Mouse (Mus musculus): Measurements from ENCODE around the gene C1qtnf1.

Gene C1qtnf1

DNA sequence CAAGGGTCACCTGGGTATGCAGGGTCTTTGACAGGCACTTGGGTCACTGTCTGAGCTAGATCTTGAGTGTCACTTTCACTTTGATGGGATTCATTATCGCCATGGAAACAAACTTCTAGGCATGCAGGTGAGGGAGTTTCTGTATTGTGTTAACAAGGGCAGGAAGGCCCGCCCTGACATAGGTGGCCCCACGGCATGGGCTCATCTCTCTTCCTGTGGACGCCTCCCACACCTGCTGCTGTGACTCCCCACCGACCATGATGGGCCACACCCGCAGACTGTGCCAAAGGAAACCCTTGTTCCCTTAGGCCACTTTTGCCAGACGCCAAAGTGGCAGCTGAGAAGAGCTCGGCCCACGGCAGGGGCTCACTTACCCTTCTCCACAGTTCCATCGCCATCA, 17.5 kb upstream of the C1qtnf1 start:
- no peak for DNase-seq (ENCODE audit: low spot score)

- no peak for DNase-seq (ENCODE audit: low spot score)
Measured at GRCm38 (mm10) chr11:118411271-118411670, 16.7 kb upstream of the C1qtnf1 start.

- no peak for DNase-seq (ENCODE audit: low spot score)
Measured at GRCm38 (mm10) chr11:118412601-118413000, 15.4 kb upstream of the C1qtnf1 start.

- no peak for DNase-seq (ENCODE audit: low spot score)
Measured at GRCm38 (mm10) chr11:118413055-118413454, 14.9 kb upstream of the C1qtnf1 start.

DNA sequence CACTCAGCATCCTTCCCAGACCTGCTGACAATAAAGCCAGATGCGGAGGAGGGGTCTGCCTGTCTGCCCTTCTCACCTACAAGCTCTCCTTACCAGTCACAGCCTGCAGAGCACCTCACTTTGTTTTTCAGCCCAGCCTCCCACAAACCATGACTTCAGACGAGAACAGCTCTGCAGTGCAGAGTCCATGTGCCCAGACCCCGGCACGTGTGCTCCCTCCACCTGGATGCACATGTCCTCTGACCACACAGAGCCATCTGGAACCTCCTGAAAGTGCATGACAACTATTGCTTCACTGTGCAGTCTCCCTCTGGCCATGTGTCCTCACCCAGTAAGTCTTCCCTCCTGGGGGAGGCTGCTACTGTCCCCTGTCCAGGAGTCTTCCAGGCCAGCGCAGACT, 13.7 kb upstream of the C1qtnf1 start:
- no peak for DNase-seq (ENCODE audit: low spot score)

DNA sequence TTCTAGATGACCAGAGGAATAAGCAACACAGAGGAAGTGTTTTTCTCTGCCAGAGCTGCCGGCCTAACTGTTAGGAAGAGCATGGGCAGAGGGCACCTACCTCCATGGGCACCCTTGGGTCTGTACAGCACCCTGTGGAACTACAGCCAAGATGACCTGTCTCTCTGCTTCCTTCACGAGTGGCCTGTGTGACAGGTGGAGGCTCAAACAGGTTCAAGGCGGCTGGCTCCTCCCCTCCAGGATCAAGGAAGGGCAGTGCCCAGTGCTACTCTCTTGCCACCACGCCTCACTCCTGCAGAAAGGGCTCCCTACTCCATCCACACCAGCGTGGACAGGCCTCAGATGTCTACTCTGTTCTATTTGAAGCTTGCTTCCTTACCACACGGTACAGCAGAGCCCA, 12.4 kb upstream of the C1qtnf1 start:
- DNase-seq (ENCODE audit: low spot score): no peak

DNA sequence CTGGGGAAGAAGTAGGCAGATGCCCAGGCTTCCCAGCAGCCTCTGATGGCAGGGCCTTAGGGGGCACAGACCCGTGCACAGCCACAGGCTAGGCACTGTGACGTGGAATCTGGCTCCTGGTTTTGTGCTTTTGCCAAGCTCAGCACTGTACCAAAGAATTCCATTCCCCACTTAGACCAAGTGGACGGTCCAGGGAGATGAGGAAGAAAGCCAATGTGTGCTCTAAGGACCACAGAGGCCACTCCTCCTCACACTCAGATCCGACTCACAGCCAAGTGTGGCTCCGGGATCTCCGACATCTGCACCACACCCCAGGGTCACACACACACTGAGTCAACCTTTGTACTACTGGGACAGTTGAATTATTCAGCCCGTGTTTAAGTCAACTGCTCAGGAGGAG, 12.0 kb upstream of the C1qtnf1 start:
- DNase-seq (ENCODE audit: low spot score): no peak

- DNase-seq (ENCODE audit: low spot score): no peak
Measured at GRCm38 (mm10) chr11:118417496-118417895, 10.5 kb upstream of the C1qtnf1 start.

DNA sequence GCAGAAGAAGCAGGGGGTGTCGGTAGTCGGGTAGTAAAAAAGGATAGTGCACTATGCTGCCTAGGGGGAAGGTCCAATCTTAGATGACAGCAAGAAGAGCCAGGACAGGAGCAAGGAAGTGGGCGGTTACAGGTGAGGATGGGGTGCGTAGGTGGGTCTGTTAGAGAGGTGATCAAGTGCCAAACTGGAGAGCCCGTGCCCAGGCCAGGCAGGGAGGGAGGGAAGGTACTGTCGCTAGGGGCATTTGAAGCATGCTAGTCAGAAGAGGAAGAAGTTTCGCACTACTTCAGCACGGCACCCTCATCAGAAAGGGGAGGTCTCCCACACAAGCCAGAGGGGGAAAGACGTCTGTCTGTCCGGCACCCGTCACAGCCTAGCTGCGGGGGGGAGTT, 9.6 kb upstream of the C1qtnf1 start:
- no peak for DNase-seq (ENCODE audit: low spot score)

GRCm38 (mm10) chr11:118418834-118419504, 9.0 kb upstream of the C1qtnf1 start, which contains the start of gene Cant1:
TSS of gene Cant1 (minus strand) at chr11:118419086.
- peak; percentile 96 for DNase-seq (ENCODE audit: low spot score)

- no peak for DNase-seq (ENCODE audit: low spot score)
Measured at GRCm38 (mm10) chr11:118420261-118420660, 7.7 kb upstream of the C1qtnf1 start.

- DNase-seq (ENCODE audit: low spot score): peak; percentile 79
Measured at GRCm38 (mm10) chr11:118423266-118423971, 4.6 kb upstream of the C1qtnf1 start.

- no peak for DNase-seq (ENCODE audit: low spot score)
Measured at GRCm38 (mm10) chr11:118424621-118425335, 3.2 kb upstream of the C1qtnf1 start.

DNA sequence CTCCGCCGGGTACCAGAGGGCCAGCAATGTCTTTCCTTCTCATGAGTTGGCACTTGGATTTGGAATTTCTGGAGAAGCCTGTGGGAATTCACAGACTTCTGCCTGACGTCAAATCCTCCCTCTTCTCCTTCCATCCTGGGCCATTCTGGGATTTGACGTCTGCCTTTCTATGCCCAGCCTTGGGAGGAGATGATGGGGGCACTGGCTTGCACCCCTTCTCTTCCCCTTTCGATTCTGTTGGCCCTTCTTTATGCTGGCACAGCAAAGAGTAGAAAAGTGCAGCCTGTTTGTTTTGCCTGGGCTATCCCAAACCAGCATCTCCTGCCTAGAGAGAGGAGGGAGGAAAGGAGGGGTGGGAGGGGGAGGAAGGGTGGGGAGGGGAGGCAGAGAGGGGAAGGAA, 1.2 kb upstream of the C1qtnf1 start:
- DNase-seq (ENCODE audit: low spot score): no peak

DNA sequence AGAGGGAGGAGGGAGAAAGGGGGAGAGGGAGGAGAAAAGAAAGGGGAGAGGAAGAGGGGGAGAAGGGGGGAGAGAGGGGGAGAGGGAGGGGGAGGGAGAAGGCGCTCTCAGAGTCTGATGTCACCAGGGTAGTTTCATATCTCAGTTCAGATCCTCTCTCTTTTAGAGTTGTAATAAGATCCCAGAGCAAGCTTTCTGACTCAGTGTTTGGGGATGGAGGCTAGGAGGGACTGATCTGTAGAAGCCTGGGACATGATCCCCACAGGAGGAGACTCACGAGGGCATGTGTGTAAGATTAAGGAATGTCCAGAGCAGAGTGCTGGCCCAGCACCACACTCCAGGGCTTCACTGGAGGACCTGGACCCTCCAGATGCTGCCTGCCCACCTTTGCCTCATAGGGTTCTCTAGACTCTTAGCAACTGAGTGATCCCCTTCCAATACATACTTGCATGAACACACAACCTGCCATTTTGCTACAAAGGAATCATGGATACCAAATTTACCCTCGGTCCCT, 680 bp upstream of the C1qtnf1 start:
- no peak for DNase-seq (ENCODE audit: low spot score)

DNA sequence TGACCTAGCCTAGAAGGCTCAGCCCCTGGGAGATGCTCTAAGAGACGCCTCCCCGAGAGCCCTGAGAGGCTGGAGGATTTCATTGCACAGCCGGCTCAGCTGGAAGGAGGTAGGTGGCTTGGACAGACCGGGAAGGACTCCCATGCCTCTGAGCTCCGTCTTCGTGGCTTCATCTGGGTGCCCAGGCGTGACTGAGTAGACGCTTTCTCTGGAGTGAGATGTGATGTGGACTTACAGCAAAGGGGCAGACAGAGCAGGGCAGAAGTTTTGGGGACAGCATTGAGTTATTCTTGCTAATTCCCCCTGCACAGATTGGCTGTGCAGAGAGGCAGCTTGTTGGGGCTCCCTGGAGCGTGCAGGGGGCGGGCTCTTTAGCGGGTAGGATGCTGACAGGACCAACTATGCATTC, 461 bp downstream of the C1qtnf1 start:
- no peak for DNase-seq (ENCODE audit: low spot score)

- DNase-seq (ENCODE audit: low spot score): no peak
Measured at GRCm38 (mm10) chr11:118428944-118429709, 1.1 kb downstream of the C1qtnf1 start.

DNA sequence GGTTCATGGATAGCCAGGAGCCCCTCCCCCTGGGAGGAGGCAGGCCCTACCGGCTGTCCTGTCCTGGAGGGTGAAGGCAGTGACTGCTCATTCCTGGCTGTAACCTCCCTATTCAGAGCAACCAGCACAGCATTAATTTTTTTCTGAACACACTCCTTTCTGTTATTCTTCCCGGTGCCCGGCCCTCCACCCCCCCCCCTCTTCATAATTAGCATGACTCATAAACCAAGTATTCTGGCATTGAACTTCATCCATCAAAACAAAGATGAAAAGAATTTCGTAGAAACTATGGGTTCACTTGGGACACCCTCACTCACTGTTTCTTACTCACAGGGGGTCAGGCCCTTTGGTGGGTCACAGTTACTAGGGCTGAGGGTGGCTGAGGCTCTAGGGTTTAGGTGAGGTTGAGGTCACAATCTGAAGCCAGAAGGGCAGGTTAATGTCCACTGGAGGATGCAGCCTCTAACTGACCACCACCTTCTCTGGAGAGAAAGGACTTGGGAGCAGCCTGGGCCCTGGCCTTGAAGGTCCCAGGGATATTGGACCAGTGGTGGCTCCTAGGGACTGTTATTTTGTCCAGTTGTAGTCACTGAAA, 2.4 kb downstream of the C1qtnf1 start:
- no peak for DNase-seq (ENCODE audit: low spot score)

DNA sequence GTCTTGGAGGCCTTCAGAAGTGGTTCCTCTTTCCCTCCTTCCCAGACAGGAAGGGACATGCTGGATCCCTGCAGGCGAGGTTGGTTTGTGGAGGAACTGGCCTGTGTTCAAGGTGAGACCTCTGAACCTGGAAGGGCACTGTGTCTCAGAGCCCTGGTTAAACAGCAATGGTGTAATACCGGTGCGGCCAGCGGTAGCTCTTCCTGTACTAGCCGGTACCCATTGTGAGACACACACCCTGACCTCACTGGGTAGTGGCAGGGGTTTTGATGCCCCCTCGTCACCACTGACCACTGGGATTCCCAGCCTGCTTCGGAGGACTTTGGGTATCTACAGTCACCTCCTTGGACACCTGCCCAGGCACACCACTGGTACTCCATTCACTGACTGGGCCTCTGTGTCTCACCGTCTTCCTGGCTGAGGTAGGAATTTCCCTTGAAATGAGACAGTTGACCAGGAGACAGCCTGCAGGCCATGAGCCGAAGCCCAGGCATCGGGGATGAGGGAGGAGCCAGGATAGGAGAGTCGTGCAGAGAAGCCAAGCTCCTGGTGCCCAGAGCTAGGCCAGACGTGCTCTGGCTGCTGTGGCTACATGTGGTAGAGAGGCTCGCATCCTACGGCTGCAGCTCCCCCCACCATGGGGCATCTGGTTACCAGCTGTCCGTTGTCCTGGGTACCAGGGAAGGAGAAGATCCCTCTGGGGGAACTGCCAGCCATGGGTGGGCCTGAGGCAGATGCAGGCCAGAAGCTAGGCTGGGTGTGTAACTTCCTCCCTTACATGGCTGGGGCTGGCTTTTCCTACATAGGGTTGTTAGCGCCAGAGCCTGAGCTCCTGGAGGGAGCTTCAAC, 3.3 kb downstream of the C1qtnf1 start:
- no peak for DNase-seq (ENCODE audit: low spot score)

GRCm38 (mm10) chr11:118433398-118433868, 5.4 kb downstream of the C1qtnf1 start:
- DNase-seq (ENCODE audit: low spot score): no peak

DNA sequence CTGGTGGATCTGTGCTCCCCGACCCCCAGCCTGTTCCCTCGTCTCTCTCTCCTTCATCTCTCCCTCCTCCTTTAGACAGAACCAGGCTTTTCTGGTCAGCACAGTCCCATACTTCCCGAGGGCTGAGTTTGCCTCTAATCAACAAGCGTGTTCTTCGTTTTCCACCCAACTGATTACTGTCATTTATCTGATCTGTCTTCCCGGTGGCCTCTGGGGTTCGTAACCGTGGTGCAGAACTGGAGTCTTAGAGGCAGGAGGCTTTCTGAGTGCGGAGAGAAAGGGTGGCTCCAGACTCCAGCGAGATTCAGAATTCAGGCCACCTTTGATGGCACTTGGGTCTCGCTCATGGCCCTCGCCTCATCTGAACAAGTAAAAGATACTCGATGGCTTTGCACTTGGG, 6.1 kb downstream of the C1qtnf1 start:
- no peak for DNase-seq (ENCODE audit: low spot score)
